Mouse (Mus musculus) testis, postnatal 14 days (tissue): ENCODE data around the gene Mas1.
"Not testable (repeated sequence)": the region's sequence is repeated elsewhere in the genome, so short reads cannot be mapped to it uniquely, and the experiment has no call there.

Experiments used
- DNase-seq: peaks from one replicate; pipeline ENCODE4 v3.0.0; 2021; ENCODE audit warnings: low spot score

The Mas1 gene

GRCm38 (mm10) chr17:12868043-12868442, at the start of gene Mas1:
Gene Mas1, minus strand, starts transcription at chr17:12868143.
- no peak for DNase-seq

DNA sequence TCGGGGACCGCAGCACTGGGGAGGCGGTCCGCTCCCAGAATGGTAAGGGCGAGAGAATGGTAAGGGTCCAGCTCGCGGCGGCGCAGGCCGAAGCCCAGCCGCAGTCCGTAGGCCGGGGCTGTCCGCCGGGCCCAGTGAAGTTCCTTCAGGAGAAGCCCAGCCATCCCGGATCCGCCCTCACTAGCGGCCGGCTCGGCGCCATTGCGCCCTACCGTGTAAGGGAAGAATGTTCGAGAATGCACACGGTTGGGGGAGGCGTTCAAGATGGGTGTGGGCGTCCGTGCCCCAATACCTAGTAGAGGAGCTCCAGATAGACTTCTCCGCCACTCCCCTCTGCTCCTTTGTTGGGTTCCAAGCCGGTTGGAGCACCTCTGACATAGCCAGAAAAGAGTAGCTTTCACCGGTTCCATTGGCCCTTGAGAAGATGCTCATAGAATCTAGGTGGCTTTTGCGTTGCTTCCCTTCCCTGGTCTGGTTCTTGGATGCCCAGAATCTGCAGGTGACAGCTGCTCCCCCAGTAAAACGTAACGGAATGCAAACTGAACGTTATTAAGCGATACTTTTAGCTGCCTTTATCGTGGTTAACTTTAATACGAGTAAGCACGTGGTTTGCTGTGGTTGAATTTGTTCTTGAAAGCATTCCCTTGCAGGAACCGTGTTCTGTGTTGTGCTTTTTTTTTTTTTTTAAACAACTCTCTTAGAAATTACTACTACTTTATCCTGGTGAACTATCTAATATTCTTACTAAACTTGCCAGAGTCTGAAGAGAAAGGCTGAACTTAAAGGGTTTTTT, 48.8 kb upstream of the Mas1 start:
- DNase-seq = no peak

DNA sequence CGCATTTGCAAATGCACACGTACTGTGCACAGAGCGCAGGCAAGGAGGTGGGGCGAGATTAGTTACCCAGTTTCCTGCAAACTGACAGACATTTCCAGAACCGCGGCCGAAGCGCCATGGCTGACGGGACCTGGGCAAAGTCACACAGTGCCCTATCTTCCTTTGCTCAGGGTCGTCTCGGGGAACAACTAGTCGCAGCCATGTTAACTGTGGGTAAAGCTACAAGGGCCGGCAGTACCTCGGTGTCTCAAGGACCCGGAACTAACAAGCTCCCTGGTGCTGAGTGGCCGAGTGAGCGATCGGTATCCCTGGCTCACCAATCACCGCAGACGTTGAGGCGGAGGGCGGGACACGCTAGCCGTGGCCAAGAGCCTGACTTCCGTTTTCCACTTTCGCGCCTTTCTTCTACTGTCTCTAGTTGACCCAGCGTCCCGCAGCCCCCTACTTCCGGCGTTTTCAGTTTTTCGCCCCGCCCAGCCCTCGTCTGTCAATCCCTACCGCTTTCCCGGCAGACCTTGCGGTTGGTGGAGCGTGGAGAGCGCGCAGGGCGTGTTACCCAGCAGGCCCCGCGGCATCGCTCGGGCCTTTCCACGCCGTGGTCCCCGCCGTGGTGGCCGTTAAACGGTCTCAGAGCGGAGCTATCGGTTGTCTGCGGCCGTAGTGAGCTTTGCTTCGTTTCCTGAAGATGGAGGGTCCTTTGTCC, 48.1 kb upstream of the Mas1 start, which contains the start of gene Mrpl18:
Gene Mrpl18 (minus strand): TSS at position 465 of the 703 bp plus-strand sequence.
- peak; percentile 100 for DNase-seq

DNA sequence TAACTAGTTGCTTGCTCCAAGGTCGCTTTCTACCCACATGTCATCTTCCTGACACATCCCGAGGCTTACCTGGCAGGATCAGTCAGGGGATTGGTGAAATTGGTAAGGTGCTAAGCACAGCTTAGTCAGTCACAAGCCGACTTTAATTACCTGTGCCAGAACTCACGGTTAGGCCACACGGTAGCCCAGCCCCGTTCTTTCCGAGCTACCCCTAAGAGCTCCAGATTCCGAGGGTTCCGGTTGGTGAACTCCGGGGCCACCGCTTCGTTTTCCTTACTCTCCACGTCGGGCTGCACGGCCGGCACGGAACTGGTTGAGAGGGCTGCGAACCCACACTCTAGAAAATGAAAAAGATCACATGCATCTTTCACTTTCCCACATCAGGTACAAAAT, 47.5 kb upstream of the Mas1 start, which contains the start of gene Tcp1:
Gene Tcp1 (plus strand): TSS at position 214 of the 393 bp plus-strand sequence.
- DNase-seq = peak; percentile 61

DNA sequence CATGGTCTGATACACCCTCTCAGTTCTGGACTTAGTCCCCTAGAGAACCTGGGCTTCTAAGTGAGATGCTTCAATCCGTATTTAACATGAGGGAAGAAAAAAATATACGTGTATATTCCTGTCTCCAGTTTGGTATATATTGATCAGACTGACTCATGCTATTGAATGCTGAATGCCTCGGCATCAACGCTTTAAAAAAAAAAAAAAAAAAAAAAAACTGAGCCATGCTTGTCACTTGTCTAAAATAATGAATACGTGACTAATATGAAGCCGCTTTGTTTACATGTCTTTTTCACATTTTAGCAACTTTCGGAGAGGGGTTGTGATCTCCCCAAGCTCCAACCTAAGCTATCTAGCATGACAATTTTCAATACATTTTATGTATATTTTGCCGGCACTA, 42.4 kb upstream of the Mas1 start:
- no peak for DNase-seq

DNA sequence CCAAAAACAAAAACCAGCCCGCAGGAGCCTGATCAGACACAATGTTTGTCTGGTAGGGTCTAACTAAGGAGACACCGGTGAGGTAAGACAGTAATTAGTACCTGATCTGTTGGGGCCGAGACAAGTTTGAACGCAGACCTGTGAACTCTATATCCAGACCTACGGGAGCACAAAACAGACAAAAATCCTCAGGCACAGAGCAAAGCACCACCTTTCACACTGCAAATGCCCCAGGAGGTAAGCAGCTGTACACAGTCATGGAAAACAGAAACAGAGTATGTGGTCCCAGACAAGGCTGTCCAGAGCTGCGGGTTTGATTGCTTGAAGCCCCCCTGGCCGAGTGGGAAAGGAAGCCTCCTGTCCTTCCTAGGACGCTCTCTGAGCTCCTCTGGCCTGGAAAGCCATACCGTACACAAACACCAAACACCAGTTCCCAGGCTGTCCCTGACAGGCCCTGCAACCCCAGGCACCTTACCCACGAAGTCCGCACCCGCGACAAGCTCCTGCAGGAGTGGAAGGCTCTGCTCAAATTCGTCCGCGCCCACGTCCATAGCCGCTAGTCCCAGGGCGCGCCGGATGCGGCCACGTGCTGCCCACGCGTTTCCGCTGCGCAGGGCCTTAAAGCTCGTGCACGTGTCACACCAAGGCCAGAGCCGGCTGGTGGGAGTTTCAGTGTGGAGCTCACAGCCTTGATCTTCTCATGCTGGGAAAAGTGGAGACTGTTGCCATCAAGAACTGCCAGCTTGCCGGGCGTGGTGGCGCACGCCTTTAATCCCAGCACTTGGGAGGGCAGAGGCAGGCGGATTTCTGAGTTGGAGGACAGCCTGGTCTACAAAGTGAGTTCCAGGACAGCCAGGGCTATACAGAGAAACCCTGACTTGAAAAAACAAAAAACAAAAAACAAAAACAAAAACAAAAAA, 41.7 kb upstream of the Mas1 start, which contains the start of gene Pnldc1:
Gene Pnldc1 (minus strand): TSS at position 870 of the 920 bp plus-strand sequence.
- peak; percentile 85 for DNase-seq

- no peak for DNase-seq
Measured at GRCm38 (mm10) chr17:12906436-12906835, 38.5 kb upstream of the Mas1 start.

DNA sequence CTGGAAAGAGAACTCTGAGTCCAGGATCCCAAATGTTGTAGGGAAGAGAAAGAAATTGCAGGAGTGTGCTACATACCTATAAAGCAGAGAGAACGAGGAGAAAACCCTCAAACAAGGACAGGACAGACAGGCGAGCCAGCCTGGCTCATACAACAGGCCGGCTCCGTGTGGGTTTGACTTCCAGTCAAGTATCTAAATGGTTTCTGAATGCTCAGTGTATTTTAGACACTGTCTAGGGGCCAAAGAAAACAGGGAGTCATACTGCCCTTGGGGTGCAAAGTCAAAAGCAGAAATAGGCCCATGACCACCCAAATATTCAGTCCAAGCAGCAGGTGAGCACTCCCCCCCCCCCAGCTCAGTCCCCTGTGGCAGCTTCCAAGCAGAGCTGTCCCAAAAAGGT, 37.9 kb upstream of the Mas1 start:
- no peak for DNase-seq

DNA sequence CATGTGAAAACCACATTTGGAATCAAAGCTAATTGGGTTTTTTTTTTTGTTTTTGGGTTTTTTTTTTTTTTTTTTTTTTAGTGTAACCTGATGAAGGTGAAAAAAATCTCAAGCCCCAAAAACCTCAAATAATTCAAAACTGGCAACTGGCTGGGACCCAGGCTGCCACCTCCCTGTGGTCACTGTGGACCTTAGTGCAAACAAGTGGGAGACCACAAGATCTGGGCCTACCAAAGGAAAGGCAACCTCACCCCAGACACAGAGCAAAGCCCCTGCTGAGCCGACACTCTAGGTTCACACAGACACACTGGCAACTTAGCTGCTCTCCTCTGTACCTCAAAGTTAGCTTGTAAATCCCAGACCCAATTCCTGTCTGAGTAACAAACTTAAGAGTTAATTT, 36.4 kb upstream of the Mas1 start:
- DNase-seq = no peak

DNA sequence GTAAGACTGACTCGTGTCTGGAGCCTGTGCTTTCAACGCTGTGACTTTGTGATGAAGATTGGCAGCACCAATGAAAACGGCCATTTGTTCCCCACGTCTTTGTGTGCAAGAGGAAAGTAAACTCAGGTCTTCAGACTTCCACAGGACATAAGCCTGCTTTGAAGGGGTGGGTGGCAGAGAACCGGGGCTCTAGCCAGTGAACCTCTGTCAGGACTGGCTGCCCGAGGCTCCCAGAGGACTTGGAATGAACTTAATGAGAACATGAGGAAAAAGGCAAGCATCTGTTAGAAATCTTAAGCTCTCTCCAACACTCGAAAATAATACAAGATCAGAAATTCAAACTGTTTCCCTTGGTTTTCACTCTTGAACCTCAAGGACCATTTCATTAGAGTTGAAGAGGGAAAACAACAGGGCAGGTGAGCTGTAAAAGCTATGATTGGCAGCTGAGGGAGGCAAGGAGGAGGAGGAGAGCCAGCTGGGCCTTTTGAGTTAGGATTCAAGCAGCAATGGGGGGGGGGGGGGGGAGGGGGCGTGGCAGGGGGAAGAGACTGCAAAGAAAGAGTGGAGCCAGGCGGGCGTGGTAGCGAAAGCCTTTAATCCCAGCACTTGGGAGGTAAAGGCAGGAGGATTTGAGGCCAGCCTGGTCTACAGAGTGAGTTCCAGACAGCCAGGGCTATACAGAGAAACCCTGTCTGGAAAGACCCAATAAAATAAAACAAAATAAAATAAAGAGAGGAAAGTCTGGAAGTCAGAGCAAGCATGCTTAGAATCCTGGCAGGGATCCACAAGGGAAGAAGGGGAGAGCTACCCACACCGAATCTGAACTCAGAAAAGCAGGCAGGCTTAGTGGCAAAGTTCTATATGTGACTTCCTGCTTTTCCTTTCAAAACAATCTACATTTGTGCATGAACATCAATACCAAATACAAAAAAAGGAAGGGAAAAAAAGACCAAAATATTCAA, 35.7 kb upstream of the Mas1 start:
- no peak for DNase-seq

- no peak for DNase-seq
Measured at GRCm38 (mm10) chr17:12902291-12902690, 34.3 kb upstream of the Mas1 start.

DNA sequence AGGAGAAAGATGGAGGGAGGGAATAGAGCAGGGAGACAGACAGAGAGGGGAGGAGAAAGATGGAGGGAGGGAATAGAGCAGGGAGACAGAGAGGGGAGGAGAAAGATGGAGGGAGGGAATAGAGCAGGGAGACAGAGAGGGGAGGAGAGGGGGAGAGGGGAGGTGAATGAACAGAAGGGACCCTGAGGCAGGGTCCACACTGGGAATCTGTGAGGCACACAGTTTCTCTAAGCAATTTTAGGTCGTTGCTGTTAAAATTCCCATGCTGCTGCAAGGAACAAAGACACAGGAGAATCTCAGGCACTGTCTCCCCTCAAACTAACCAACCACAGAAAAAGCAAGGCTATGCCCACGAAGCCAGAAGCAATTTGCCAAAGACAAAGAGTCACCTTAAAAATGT, 30.7 kb upstream of the Mas1 start:
- not testable (repeated sequence) for DNase-seq

DNA sequence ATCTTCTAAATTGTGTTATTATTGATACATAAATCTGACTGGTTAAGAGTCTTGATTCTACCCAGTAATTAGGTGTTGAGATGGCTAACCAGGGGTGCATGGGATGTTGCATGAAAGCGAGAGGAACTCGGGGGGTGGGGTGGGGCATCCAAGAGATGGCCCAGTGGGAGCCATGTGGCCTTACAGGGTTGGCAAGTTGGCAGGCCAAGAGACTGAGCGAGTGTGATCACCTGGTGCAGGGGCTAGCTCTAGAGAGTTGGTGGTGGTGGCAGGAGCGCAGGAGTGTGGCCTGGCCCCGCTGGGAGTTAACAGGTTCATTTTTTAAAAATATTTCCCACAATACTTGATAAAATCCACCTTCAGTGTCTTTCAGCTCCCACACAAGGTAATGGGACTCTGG, 29.7 kb upstream of the Mas1 start:
- no peak for DNase-seq

GRCm38 (mm10) chr17:12892033-12892432, 24.1 kb upstream of the Mas1 start:
- DNase-seq = no peak

DNA sequence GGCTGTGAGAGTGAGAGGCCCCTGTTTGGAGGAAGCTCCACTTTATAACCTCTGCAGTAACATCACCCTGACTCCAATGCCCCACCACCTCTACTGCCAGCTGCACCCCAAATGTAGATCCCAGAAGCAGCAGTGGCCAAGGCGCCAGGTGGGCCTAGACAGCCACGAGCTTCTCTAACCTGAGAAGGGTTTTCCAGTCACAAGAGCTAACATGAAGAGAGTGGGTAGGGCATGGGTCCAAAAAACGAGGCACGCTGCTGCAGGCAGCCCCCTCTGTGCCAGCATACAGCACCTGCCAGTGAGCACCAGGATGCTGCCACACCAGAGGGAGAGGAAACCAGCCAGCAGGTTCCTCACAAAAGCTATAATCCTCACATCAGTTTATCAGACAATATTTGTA, 23.1 kb upstream of the Mas1 start:
- DNase-seq = no peak

DNA sequence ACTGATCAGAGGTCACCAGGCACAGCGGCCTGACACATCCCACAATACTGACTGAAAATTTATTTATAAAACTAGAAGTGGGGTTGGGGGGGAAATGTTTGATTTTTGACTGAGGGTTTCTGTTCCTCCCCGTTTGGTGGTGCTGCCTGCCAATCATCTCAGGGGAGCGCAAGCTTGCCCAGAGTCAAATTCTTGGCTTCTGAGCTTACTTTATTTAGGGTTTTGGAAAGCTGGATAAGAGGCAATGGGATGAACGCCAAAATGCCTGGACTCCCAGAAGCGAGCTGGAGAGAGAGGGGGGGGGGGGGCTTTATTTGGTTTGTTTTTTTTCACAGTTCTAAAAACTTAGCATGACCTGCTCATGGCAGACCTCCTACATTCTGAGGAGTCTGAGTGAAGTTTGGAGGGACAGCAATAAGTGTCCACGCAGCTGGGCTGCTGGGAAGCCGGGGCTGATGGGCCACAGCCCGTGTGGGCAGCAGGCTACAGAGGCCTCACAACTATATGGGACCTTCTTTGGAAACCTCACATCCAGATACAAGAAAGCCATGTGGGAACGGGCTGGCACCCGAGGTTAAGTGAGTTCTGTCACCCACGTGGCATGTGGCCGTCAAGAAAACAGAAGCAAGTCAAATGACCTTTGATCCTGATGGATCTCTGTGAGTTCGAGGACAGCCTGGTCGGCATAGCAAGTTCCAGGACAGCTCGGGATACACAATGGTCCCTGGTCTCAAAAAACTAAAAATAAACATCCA, 19.3 kb upstream of the Mas1 start:
- DNase-seq = no peak

GRCm38 (mm10) chr17:12886620-12887019, 18.7 kb upstream of the Mas1 start:
- DNase-seq = no peak

GRCm38 (mm10) chr17:12881216-12881615, 13.3 kb upstream of the Mas1 start:
- DNase-seq = no peak

- DNase-seq = peak; percentile 77
Measured at GRCm38 (mm10) chr17:12880178-12880577, 12.2 kb upstream of the Mas1 start.

- no peak for DNase-seq
Measured at GRCm38 (mm10) chr17:12875734-12876133, 7.8 kb upstream of the Mas1 start, which contains the start of gene Mrgprh. Gene Mrgprh, plus strand, starts transcription at chr17:12876034.
